Mouse (Mus musculus) ES-E14 (cell line): ENCODE data around the gene Dst. TPM values are rescaled to one million over a fixed set of nuclear protein-coding genes. Genes with fewer than 3 reads are reported as not detected.
A peak's percentile ranks its signal among the peaks of the same experiment; 100 is the strongest.

Experiments
- DNase-seq: peaks from one replicate; pipeline ENCODE4 v3.0.0-alpha.2; 2013; ENCODE audit warnings: low read depth, low spot score
- H3K27ac ChIP-seq: 2 replicates; pipeline ENCODE4 v1.5.1; 2012; ENCODE audit warnings: low read depth, mild to moderate bottlenecking, low read length, moderate library complexity, mixed read lengths; ENCODE audit not compliant: poor library complexity, insufficient read depth, severe bottlenecking
- H3K36me3 ChIP-seq: 2 replicates; pipeline ENCODE4 v1.6.1; 2012; ENCODE audit warnings: mild to moderate bottlenecking, low read length, moderate library complexity, mixed read lengths; ENCODE audit not compliant: control insufficient read depth, poor library complexity, insufficient read depth, severe bottlenecking
- H3K4me1 ChIP-seq, 2 experiments: fragments of 150-350 bp in 1 of 2; sonication (generic) in 1 of 2; 2 replicates each; pipeline ENCODE4 v1.6.1; 2012; ENCODE audit warnings: low read length in 2 of 2, mild to moderate bottlenecking in 1 of 2, mixed read lengths in 1 of 2; ENCODE audit not compliant: control insufficient read depth in 2 of 2, insufficient read depth in 2 of 2, poor library complexity in 1 of 2
- H3K4me3 ChIP-seq, 2 experiments: fragments of 150-350 bp in 1 of 2; sonication (generic) in 1 of 2; 2 replicates each; pipeline ENCODE4 v1.5.1; 2012; ENCODE audit warnings: low read length in 2 of 2, low read depth in 1 of 2, mild to moderate bottlenecking in 1 of 2, mixed read lengths in 1 of 2; ENCODE audit not compliant: insufficient read depth in 1 of 2, poor library complexity in 1 of 2, severe bottlenecking in 1 of 2
- H3K9ac ChIP-seq: 2 replicates; pipeline ENCODE4 v1.6.1; 2012; ENCODE audit warnings: low read depth, mild to moderate bottlenecking, low read length, mixed read lengths; ENCODE audit not compliant: poor library complexity, insufficient read depth, severe bottlenecking
- H3K9me3 ChIP-seq: fragments of 150-350 bp; sonication (generic); 2 replicates; pipeline ENCODE4 v1.6.1; 2012; ENCODE audit warnings: low read depth, mild to moderate bottlenecking, low read length; ENCODE audit not compliant: control insufficient read depth, insufficient read depth
- CHD2 ChIP-seq: IDR thresholded peaks from 2 replicates; pipeline ENCODE4 v1.6.1; 2014; ENCODE audit warnings: mild to moderate bottlenecking, low read depth, low read length, inconsistent platforms
- HCFC1 ChIP-seq: IDR thresholded peaks from 2 replicates; pipeline ENCODE4 v1.6.1; 2012; ENCODE audit warnings: low read length, inconsistent platforms, borderline replicate concordance; ENCODE audit not compliant: insufficient read depth
- MAFK ChIP-seq: IDR thresholded peaks from 2 replicates; pipeline ENCODE4 v1.6.1; 2014; ENCODE audit warnings: mild to moderate bottlenecking, low read depth, low read length, inconsistent platforms; ENCODE audit not compliant: insufficient read depth
- ZC3H11A ChIP-seq: IDR thresholded peaks from 2 replicates; pipeline ENCODE4 v1.6.1; 2012; ENCODE audit warnings: low read depth, mild to moderate bottlenecking, inconsistent platforms, low read length, borderline replicate concordance
- ZNF384 ChIP-seq: IDR thresholded peaks from 2 replicates; pipeline ENCODE4 v1.6.1; 2012; ENCODE audit warnings: low read depth, low read length, inconsistent platforms
- in situ Hi-C, 2 experiments: fragments of 600-800 bp; cut with MboI; formaldehyde crosslinking; loops; one replicate each; pipeline ENCODE4 v1.15.1; 2025; ENCODE audit warnings: low sequenced_read_pairs in 2 of 2, inconsistent platforms in 1 of 2; ENCODE audit not compliant: unreplicated experiment in 2 of 2
- total RNA-seq: library from RNA; depleted of rRNA; stranded (reverse); fragments of 300-350 nt; gene quantifications from 2 replicates; pipeline ENCODE4 v1.2.3, GENCODE M21; 2012

Dst gene
- total RNA-seq, 1 experiment, result 186 TPM

- Histone ChIP-seq H3K4me3 (no peak overlapping the region), H3K36me3 (no peaks in the 10 kb centered on the region), H3K27ac (no peak overlapping the region), H3K9ac (no peak overlapping the region), H3K4me1 (peaks cover 5 to 7% of the 10 kb centered on the region in 2 experiments), H3K9me3 (no peaks in the 10 kb centered on the region)
- no peak for DNase-seq
- in situ Hi-C loops, result no loop called here
- TF ChIP-seq ZNF384 (no peak), HCFC1 (no peak), CHD2 (no peak)
Measured at GRCm38 (mm10) chr1:34017323-34017722, 109.3 kb downstream of the Dst start.

DNA sequence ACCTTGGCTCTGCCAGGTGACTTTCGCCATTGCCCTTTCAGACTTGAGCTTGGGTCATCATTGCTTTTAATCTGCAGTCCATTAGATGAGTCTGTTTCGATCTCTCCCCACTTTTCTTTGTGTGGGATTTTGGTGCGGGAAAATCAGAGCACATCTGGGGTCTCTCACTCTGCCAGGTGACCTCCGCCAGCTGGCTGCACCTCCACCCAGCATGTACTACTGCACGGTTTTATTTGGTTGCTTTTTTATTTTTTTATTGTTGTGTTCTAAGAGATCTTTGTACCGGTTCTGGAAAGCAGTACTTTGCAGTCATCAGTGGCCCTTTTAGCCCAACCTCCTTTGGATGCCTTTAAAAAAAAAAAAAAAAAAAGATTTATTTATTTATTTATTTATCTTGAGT, 112.6 kb downstream of the Dst start:
- DNase-seq, result no peak
- H3K9me3 ChIP-seq, result no peaks in the 10 kb centered on the region
- H3K36me3 ChIP-seq, result no peaks in the 10 kb centered on the region
- H3K27ac ChIP-seq, result no peak overlapping the region
- H3K4me1 ChIP-seq, result peaks cover 1 to 10% of the 10 kb centered on the region in 2 experiments; a peak in 3 of 4 replicates
- in situ Hi-C loops, result no loop called here
- 0 out of 4 replicates have a peak overlapping the region, but pooled peaks of 1 of the 2 experiments have one; percentile 7 for H3K4me3 ChIP-seq
- no peak overlapping the region for H3K9ac ChIP-seq
- no peak for TF ChIP-seq HCFC1
- no peak for TF ChIP-seq MAFK
- no peak for TF ChIP-seq ZC3H11A
- no peak for TF ChIP-seq ZNF384
- TF ChIP-seq CHD2, result no peak

- Histone ChIP-seq H3K27ac (no peak overlapping the region), H3K9ac (no peak overlapping the region), H3K4me3 (no peak overlapping the region), H3K36me3 (no peaks in the 10 kb centered on the region), H3K4me1 (peaks cover under 1 to 10% of the 10 kb centered on the region in 2 experiments; a peak in 3 of 4 replicates), H3K9me3 (no peaks in the 10 kb centered on the region)
- DNase-seq, result no peak
- in situ Hi-C loops, result no loop called here
- TF ChIP-seq ZNF384, result no peak
- TF ChIP-seq HCFC1, result no peak
- no peak for TF ChIP-seq MAFK
- no peak for TF ChIP-seq CHD2
- no peak for TF ChIP-seq ZC3H11A
Measured at GRCm38 (mm10) chr1:34021574-34021973, 113.5 kb downstream of the Dst start.

GRCm38 (mm10) chr1:34023154-34023553, 115.1 kb downstream of the Dst start:
- Histone ChIP-seq H3K4me1 (peaks cover 0 to 10% of the 10 kb centered on the region in 2 experiments; a peak in 2 of 4 replicates), H3K27ac (no peak overlapping the region), H3K36me3 (no peaks in the 10 kb centered on the region), H3K9ac (no peak overlapping the region), H3K9me3 (no peaks in the 10 kb centered on the region), H3K4me3 (no peak overlapping the region)
- in situ Hi-C loops, result no loop called here
- no peak for DNase-seq
- TF ChIP-seq ZNF384 (no peak), MAFK (no peak), HCFC1 (no peak), CHD2 (no peak), ZC3H11A (no peak)

- Histone ChIP-seq H3K9ac (no peak overlapping the region), H3K9me3 (no peaks in the 10 kb centered on the region), H3K27ac (no peak overlapping the region), H3K36me3 (no peaks in the 10 kb centered on the region), H3K4me1 (peaks cover 0 to 6% of the 10 kb centered on the region in 2 experiments; a peak in 2 of 4 replicates), H3K4me3 (no peak overlapping the region)
- TF ChIP-seq ZC3H11A (no peak), CHD2 (no peak), MAFK (no peak), ZNF384 (no peak), HCFC1 (no peak)
- no peak for DNase-seq
- in situ Hi-C loops, result no loop called here
Measured at GRCm38 (mm10) chr1:34025879-34026278, 117.9 kb downstream of the Dst start.
